Mouse (Mus musculus) testis, adult 2 months (tissue): ENCODE results near the gene Mpv17l2. TPM values are rescaled to one million over a fixed set of nuclear protein-coding genes. Genes with fewer than 3 reads are reported as not detected.

ENCODE experiments used
- H3K27ac ChIP-seq: fragments of 200-500 bp; 2 replicates; pipeline ENCODE4 v1.5.1; 2012; ENCODE audit warnings: low read depth, low read length; ENCODE audit not compliant: control insufficient read depth, insufficient read depth
- H3K27me3 ChIP-seq: fragments of 200-500 bp; 2 replicates; pipeline ENCODE4 v1.6.1; 2012; ENCODE audit warnings: mild to moderate bottlenecking, low read length, moderate library complexity; ENCODE audit not compliant: control insufficient read depth, insufficient read depth
- H3K36me3 ChIP-seq: fragments of 200-500 bp; 2 replicates; pipeline ENCODE4 v1.6.1; 2012; ENCODE audit warnings: mild to moderate bottlenecking, low read length; ENCODE audit not compliant: control insufficient read depth, insufficient read depth
- H3K4me1 ChIP-seq: fragments of 200-500 bp; 2 replicates; pipeline ENCODE4 v1.6.1; 2012; ENCODE audit warnings: low read length; ENCODE audit not compliant: control insufficient read depth, insufficient read depth
- H3K4me3 ChIP-seq: fragments of 200-500 bp; 2 replicates; pipeline ENCODE4 v1.5.1; 2012; ENCODE audit warnings: low read depth, mild to moderate bottlenecking, low read length, moderate library complexity, mixed read lengths; ENCODE audit not compliant: control insufficient read depth
- CTCF ChIP-seq: fragments of 200-500 bp; IDR thresholded peaks from 2 replicates; pipeline ENCODE4 v1.5.1; 2012; ENCODE audit warnings: low read depth, mild to moderate bottlenecking, inconsistent platforms, low read length, moderate library complexity; ENCODE audit not compliant: control insufficient read depth, insufficient read depth, insufficient replicate concordance
- POLR2A ChIP-seq: fragments of 200-500 bp; IDR thresholded peaks from 2 replicates; pipeline ENCODE4 v1.6.1; 2012; ENCODE audit warnings: low read depth, mild to moderate bottlenecking, inconsistent platforms, low read length, moderate library complexity; ENCODE audit not compliant: control insufficient read depth
- polyA plus RNA-seq: library from polyadenylated mRNA; depleted of rRNA; stranded (reverse); fragments of >200 nt; gene quantifications from 2 replicates; pipeline ENCODE4 v1.2.3, GENCODE M21; 2012; rRNA removed

Mpv17l2 gene
- polyA plus RNA-seq, 1 experiment = 13.5 TPM

- H3K27ac ChIP-seq = no peak within 1 kb of the TSS
- no peaks in the 10 kb centered on the region for H3K36me3 ChIP-seq
- TF ChIP-seq POLR2A (no peak), CTCF (peak; percentile 83)
- H3K27me3 ChIP-seq = no peaks in the 10 kb centered on the region
- no peaks in the 10 kb centered on the region; the same call in 1 of the 2 replicates for H3K4me1 ChIP-seq
- H3K4me3 ChIP-seq = no peak within 1 kb of the TSS
Measured at GRCm38 (mm10) chr8:70718297-70718696, 42.4 kb downstream of the Mpv17l2 start, which contains the start of gene Gm3336. TSS of gene Gm3336 (plus strand) at chr8:70718543.

DNA sequence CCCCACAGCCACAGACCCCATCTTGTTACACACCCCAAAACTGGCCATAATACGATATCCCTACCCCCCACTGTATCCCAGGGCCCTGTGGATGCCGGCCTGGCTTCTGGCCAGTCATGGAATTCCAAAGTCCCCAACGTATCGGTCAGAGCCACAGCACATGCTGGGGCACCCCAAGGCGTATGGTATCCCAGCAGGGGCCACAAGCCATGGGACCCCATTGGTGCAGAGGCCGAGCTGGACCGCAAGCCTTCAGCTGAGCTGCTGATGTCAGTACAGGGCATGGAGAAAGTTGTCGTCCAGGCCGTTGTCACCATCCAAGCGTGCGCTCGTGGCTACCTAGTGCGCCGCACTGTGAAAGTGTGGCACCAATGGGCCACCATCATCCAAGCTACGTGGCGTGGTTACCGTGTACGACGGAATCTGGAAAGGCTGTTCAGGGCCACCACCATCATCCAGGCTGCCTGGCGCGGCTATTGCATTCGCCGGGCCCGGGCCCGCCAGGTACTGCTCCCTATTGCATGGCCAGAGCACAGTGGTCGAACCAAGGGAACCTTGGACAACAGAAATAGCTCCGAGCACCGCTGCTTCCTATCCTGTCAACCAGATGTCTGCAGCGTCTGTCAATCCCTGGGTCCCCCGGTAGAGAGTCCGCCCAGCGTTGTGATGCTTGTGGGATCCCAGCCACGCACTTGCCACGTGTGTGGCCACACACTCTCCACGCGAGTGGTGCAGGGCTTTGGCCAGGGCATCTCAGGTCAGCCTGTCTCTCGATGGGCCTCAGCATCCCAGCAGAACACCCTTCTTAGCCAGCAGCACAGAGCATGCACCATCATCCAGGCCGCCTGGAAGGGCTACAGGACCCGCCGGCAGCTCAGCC lies 44.0 kb downstream of the Mpv17l2 start:
- Histone ChIP-seq H3K27ac (no peak overlapping the region), H3K4me3 (no peak overlapping the region), H3K4me1 (no peaks in the 10 kb centered on the region; the same call in 1 of the 2 replicates), H3K36me3 (no peaks in the 10 kb centered on the region), H3K27me3 (no peaks in the 10 kb centered on the region)
- no peak for TF ChIP-seq CTCF
- TF ChIP-seq POLR2A = peak; percentile 29; the same call in 1 of the 2 replicates

- no peaks in the 10 kb centered on the region for H3K27me3 ChIP-seq
- no peak for TF ChIP-seq CTCF
- TF ChIP-seq POLR2A = no peak
- no peaks in the 10 kb centered on the region; the same call in 1 of the 2 replicates for H3K4me1 ChIP-seq
- no peaks in the 10 kb centered on the region for H3K36me3 ChIP-seq
- no peak overlapping the region for H3K27ac ChIP-seq
- H3K4me3 ChIP-seq = no peak overlapping the region
Measured at GRCm38 (mm10) chr8:70715086-70715485, 45.7 kb downstream of the Mpv17l2 start.

GRCm38 (mm10) chr8:70713991-70714390 lies 46.8 kb downstream of the Mpv17l2 start:
- TF ChIP-seq CTCF = no peak
- no peak for TF ChIP-seq POLR2A
- Histone ChIP-seq H3K4me3 (no peak overlapping the region), H3K4me1 (no peaks in the 10 kb centered on the region; the same call in 1 of the 2 replicates), H3K27ac (no peak overlapping the region), H3K27me3 (no peaks in the 10 kb centered on the region), H3K36me3 (no peaks in the 10 kb centered on the region)

- Histone ChIP-seq H3K27me3 (no peaks in the 10 kb centered on the region), H3K27ac (no peak overlapping the region)
- TF ChIP-seq CTCF = no peak
- TF ChIP-seq POLR2A = no peak
Measured at GRCm38 (mm10) chr8:70711041-70711440, 49.7 kb downstream of the Mpv17l2 start.

GRCm38 (mm10) chr8:70710296-70710695 lies 50.5 kb downstream of the Mpv17l2 start:
- Histone ChIP-seq H3K4me1 (no peaks in the 10 kb centered on the region; the same call in 1 of the 2 replicates), H3K27ac (no peak overlapping the region), H3K36me3 (no peaks in the 10 kb centered on the region), H3K27me3 (no peaks in the 10 kb centered on the region), H3K4me3 (no peak overlapping the region)
- TF ChIP-seq CTCF = no peak
- no peak for TF ChIP-seq POLR2A

More at GRCm38 (mm10) chr8:70711041-70711440, 49.7 kb downstream of the Mpv17l2 start:
- no peak overlapping the region for H3K4me3 ChIP-seq
- no peaks in the 10 kb centered on the region for H3K36me3 ChIP-seq
- H3K4me1 ChIP-seq = no peaks in the 10 kb centered on the region; the same call in 1 of the 2 replicates

- Histone ChIP-seq H3K4me3 (no peak overlapping the region), H3K4me1 (no peaks in the 10 kb centered on the region; the same call in 1 of the 2 replicates), H3K36me3 (no peaks in the 10 kb centered on the region), H3K27me3 (no peaks in the 10 kb centered on the region), H3K27ac (no peak overlapping the region)
- no peak for TF ChIP-seq POLR2A
- no peak for TF ChIP-seq CTCF
Measured at GRCm38 (mm10) chr8:70709794-70710193, 51.0 kb downstream of the Mpv17l2 start.

Other genes starting within 250 kb of the Mpv17l2 start
- 179 and 198 TPM in 2 replicates for gene Fkbp8, start 233.2 kb downstream of the Mpv17l2 start, polyA plus RNA-seq
- gene Kxd1, start 233.0 kb downstream of the Mpv17l2 start, polyA plus RNA-seq = 77.9 and 84.7 TPM in 2 replicates
- gene Ell, start 221.5 kb downstream of the Mpv17l2 start, polyA plus RNA-seq = 42.5 and 43.8 TPM in 2 replicates
- gene Isyna1, start 166.6 kb downstream of the Mpv17l2 start, polyA plus RNA-seq = 561 and 588 TPM in 2 replicates
- 35.6 and 38.9 TPM in 2 replicates for gene Ssbp4, start 152.1 kb downstream of the Mpv17l2 start, polyA plus RNA-seq
- 1.4 TPM in 2 replicates for gene Lrrc25, start 144.8 kb downstream of the Mpv17l2 start, polyA plus RNA-seq
- gene Gdf15, start 128.5 kb downstream of the Mpv17l2 start, polyA plus RNA-seq = 1.3 and 1.4 TPM in 2 replicates
- 3.7 and 4.9 TPM in 2 replicates for gene Pgpep1, start 100.6 kb downstream of the Mpv17l2 start, polyA plus RNA-seq
- gene Lsm4, start 87.7 kb downstream of the Mpv17l2 start, polyA plus RNA-seq = 148 and 168 TPM in 2 replicates
- 79.2 and 105 TPM in 2 replicates for gene Jund, start 62.0 kb downstream of the Mpv17l2 start, polyA plus RNA-seq
- gene Iqcn, start 57.5 kb downstream of the Mpv17l2 start, polyA plus RNA-seq = 286 and 302 TPM in 2 replicates
- 0.86 and 0.91 TPM in 2 replicates for gene Gm3336, start 42.4 kb downstream of the Mpv17l2 start, polyA plus RNA-seq
- gene Pde4c, start 37.2 kb downstream of the Mpv17l2 start, polyA plus RNA-seq = 1.1 TPM in 2 replicates
- 7.9 and 8.2 TPM in 2 replicates for gene Rab3a, start 6.3 kb downstream of the Mpv17l2 start, polyA plus RNA-seq
- gene Pik3r2, start 15.8 kb upstream of the Mpv17l2 start, polyA plus RNA-seq = 25.1 and 30.8 TPM in 2 replicates
- gene Mast3, start 44.1 kb upstream of the Mpv17l2 start, polyA plus RNA-seq = 11.0 and 13.1 TPM in 2 replicates
- 0.25 and 0.40 TPM in 2 replicates for gene Il12rb1, start 47.5 kb upstream of the Mpv17l2 start, polyA plus RNA-seq
- 17.1 and 19.4 TPM in 2 replicates for gene Arrdc2, start 78.8 kb upstream of the Mpv17l2 start, polyA plus RNA-seq
- 0.72 and 1.5 TPM in 2 replicates for gene Kcnn1, start 102.3 kb upstream of the Mpv17l2 start, polyA plus RNA-seq
- 51.3 and 65.9 TPM in 2 replicates for gene Ccdc124, start 113.0 kb upstream of the Mpv17l2 start, polyA plus RNA-seq
- gene Slc5a5, start 131.8 kb upstream of the Mpv17l2 start, polyA plus RNA-seq = 1.3 and 1.5 TPM in 2 replicates
- 1,162 and 1,446 TPM in 2 replicates for gene Rpl18a, start 136.5 kb upstream of the Mpv17l2 start, polyA plus RNA-seq
- gene Map1s, start 145.0 kb upstream of the Mpv17l2 start, polyA plus RNA-seq = 18.3 and 18.5 TPM in 2 replicates